Mouse (Mus musculus): Measurements from ENCODE around the gene Hmga2. TPM values are rescaled to one million over a fixed set of nuclear protein-coding genes. Genes with fewer than 3 reads are reported as not detected.
A peak's percentile ranks its signal among the peaks of the same experiment; 100 is the strongest.

The Hmga2 gene
- polyA plus RNA-seq, 1 experiment from 2014 or later, result 7.8 TPM

- TF ChIP-seq CTCF (IDR thresholded peaks at IDR 0.05; ENCODE audit: low read depth), result no peak
- Histone ChIP-seq H3K36me3 (ENCODE audit: insufficient read depth, low read length) (0 out of 2 replicates have a peak, but pooled peaks cover 2% of the 10 kb centered on the region), H3K9ac (ENCODE audit: low read depth, low read length) (no peak overlapping the region), H3K9me3 (replicated peaks; ENCODE audit: low read length) (no peaks in the 10 kb centered on the region), H3K4me2 (ENCODE audit: low read length) (no peak overlapping the region; the same call in 1 of the 2 replicates), H3K27me3 (ENCODE audit: insufficient read depth, low read length) (no peaks in the 10 kb centered on the region), H3K4me3 (replicated peaks; ENCODE audit: low read depth, low read length) (no peak overlapping the region), H3K4me1 (replicated peaks; ENCODE audit: insufficient read depth, low read length) (0 out of 2 replicates have a peak, but pooled peaks cover 4% of the 10 kb centered on the region), H3K27ac (peak overlapping the region; percentile 44)
- 9% methylated on average over 5 of the region's 5 CpGs for WGBS
- DNase-seq (ENCODE audit: low spot score), result peak; percentile 72
- ATAC-seq (replicated peaks; ENCODE audit: low FRiP score, low read depth), result no peak; the same call in 1 of the 2 replicates
Observed at GRCm38 (mm10) chr10:120461769-120462168, 14.5 kb downstream of the Hmga2 start.

- H3K4me2 ChIP-seq (ENCODE audit: low read length), result no peak overlapping the region
- no peak for TF ChIP-seq CTCF (IDR thresholded peaks at IDR 0.05; ENCODE audit: low read depth)
- no peak for DNase-seq (ENCODE audit: low spot score)
- H3K9ac ChIP-seq (ENCODE audit: low read depth, low read length), result no peak overlapping the region
- WGBS, result 71% methylated on average over 5 of the region's 5 CpGs
- H3K9me3 ChIP-seq (replicated peaks; ENCODE audit: low read length), result no peaks in the 10 kb centered on the region
- H3K4me1 ChIP-seq (replicated peaks; ENCODE audit: insufficient read depth, low read length), result 0 out of 2 replicates have a peak, but pooled peaks cover 4% of the 10 kb centered on the region
- ATAC-seq (replicated peaks; ENCODE audit: low FRiP score, low read depth), result no peak
- H3K27ac ChIP-seq, result peak overlapping the region; percentile 44
- no peaks in the 10 kb centered on the region for H3K27me3 ChIP-seq (ENCODE audit: insufficient read depth, low read length)
- H3K36me3 ChIP-seq (ENCODE audit: insufficient read depth, low read length), result 0 out of 2 replicates have a peak, but pooled peaks cover 2% of the 10 kb centered on the region
- no peak overlapping the region for H3K4me3 ChIP-seq (replicated peaks; ENCODE audit: low read depth, low read length)
Observed at GRCm38 (mm10) chr10:120461301-120461700, 15.0 kb downstream of the Hmga2 start.

GRCm38 (mm10) chr10:120458866-120459265 is 17.4 kb downstream of the Hmga2 start:
- DNase-seq (ENCODE audit: low spot score) (no peak), ATAC-seq (replicated peaks; ENCODE audit: low FRiP score, low read depth) (no peak)
- TF ChIP-seq CTCF (IDR thresholded peaks at IDR 0.05; ENCODE audit: low read depth), result no peak
- no peaks in the 10 kb centered on the region for H3K27me3 ChIP-seq (ENCODE audit: insufficient read depth, low read length)
- no peak overlapping the region for H3K9ac ChIP-seq (ENCODE audit: low read depth, low read length)
- H3K36me3 ChIP-seq (ENCODE audit: insufficient read depth, low read length), result 0 out of 2 replicates have a peak, but pooled peaks cover 2% of the 10 kb centered on the region
- WGBS, result 91% methylated on average over 8 of the region's 8 CpGs
- H3K4me2 ChIP-seq (ENCODE audit: low read length), result no peak overlapping the region
- H3K4me3 ChIP-seq (replicated peaks; ENCODE audit: low read depth, low read length), result no peak overlapping the region
- 0 out of 2 replicates have a peak, but pooled peaks cover 4% of the 10 kb centered on the region for H3K4me1 ChIP-seq (replicated peaks; ENCODE audit: insufficient read depth, low read length)
- H3K27ac ChIP-seq, result no peak overlapping the region
- no peaks in the 10 kb centered on the region for H3K9me3 ChIP-seq (replicated peaks; ENCODE audit: low read length)

- 33% methylated on average over 19 of the region's 19 CpGs for WGBS
- H3K36me3 ChIP-seq (ENCODE audit: insufficient read depth, low read length), result 0 out of 2 replicates have a peak, but pooled peaks cover 2% of the 10 kb centered on the region
- no peak for TF ChIP-seq CTCF (IDR thresholded peaks at IDR 0.05; ENCODE audit: low read depth)
- 0 out of 2 replicates have a peak, but pooled peaks cover 3% of the 10 kb centered on the region for H3K4me1 ChIP-seq (replicated peaks; ENCODE audit: insufficient read depth, low read length)
- DNase-seq (ENCODE audit: low spot score) (no peak), ATAC-seq (replicated peaks; ENCODE audit: low FRiP score, low read depth) (no peak)
- H3K4me2 ChIP-seq (ENCODE audit: low read length), result peak overlapping the region; percentile 49
- H3K27ac ChIP-seq, result no peak overlapping the region
- H3K27me3 ChIP-seq (ENCODE audit: insufficient read depth, low read length), result no peaks in the 10 kb centered on the region
- H3K9me3 ChIP-seq (replicated peaks; ENCODE audit: low read length), result no peaks in the 10 kb centered on the region
- no peak overlapping the region; the same call in 1 of the 2 replicates for H3K4me3 ChIP-seq (replicated peaks; ENCODE audit: low read depth, low read length)
- H3K9ac ChIP-seq (ENCODE audit: low read depth, low read length), result no peak overlapping the region
Observed at GRCm38 (mm10) chr10:120449661-120450284, 26.5 kb downstream of the Hmga2 start.

GRCm38 (mm10) chr10:120446799-120447198 is 29.5 kb downstream of the Hmga2 start:
- ATAC-seq (replicated peaks; ENCODE audit: low FRiP score, low read depth), result no peak
- TF ChIP-seq CTCF (IDR thresholded peaks at IDR 0.05; ENCODE audit: low read depth), result no peak
- DNase-seq (ENCODE audit: low spot score), result no peak
- Histone ChIP-seq H3K4me2 (ENCODE audit: low read length) (no peak overlapping the region), H3K36me3 (ENCODE audit: insufficient read depth, low read length) (no peaks in the 10 kb centered on the region), H3K9me3 (replicated peaks; ENCODE audit: low read length) (no peaks in the 10 kb centered on the region), H3K4me3 (replicated peaks; ENCODE audit: low read depth, low read length) (no peak overlapping the region), H3K4me1 (replicated peaks; ENCODE audit: insufficient read depth, low read length) (0 out of 2 replicates have a peak, but pooled peaks cover 3% of the 10 kb centered on the region), H3K9ac (ENCODE audit: low read depth, low read length) (no peak overlapping the region), H3K27ac (no peak overlapping the region), H3K27me3 (ENCODE audit: insufficient read depth, low read length) (no peaks in the 10 kb centered on the region)
- 95% methylated on average over 6 of the region's 6 CpGs for WGBS

- H3K4me2 ChIP-seq (ENCODE audit: low read length), result no peak overlapping the region
- H3K9ac ChIP-seq (ENCODE audit: low read depth, low read length), result no peak overlapping the region
- H3K9me3 ChIP-seq (replicated peaks; ENCODE audit: low read length), result no peaks in the 10 kb centered on the region
- 22% methylated on average over 9 of the region's 9 CpGs for WGBS
- no peak overlapping the region for H3K27ac ChIP-seq
- DNase-seq (ENCODE audit: low spot score) (no peak), ATAC-seq (replicated peaks; ENCODE audit: low FRiP score, low read depth) (no peak)
- H3K27me3 ChIP-seq (ENCODE audit: insufficient read depth, low read length), result no peaks in the 10 kb centered on the region
- no peak overlapping the region for H3K4me3 ChIP-seq (replicated peaks; ENCODE audit: low read depth, low read length)
- H3K4me1 ChIP-seq (replicated peaks; ENCODE audit: insufficient read depth, low read length), result 0 out of 2 replicates have a peak, but pooled peaks cover 3% of the 10 kb centered on the region
- H3K36me3 ChIP-seq (ENCODE audit: insufficient read depth, low read length), result no peaks in the 10 kb centered on the region
- TF ChIP-seq CTCF (IDR thresholded peaks at IDR 0.05; ENCODE audit: low read depth), result no peak
Observed at GRCm38 (mm10) chr10:120446206-120446605, 30.1 kb downstream of the Hmga2 start.
